Mouse (Mus musculus) C2C12 (cell line): ENCODE results near the gene Gsk3b.

Experiments
- CTCF ChIP-seq: IDR thresholded peaks from one replicate; pipeline ENCODE4 v1.5.1; 2011; ENCODE audit not compliant: control insufficient read depth, insufficient read depth, insufficient read length
- FOSL1 ChIP-seq: IDR thresholded peaks from one replicate; pipeline ENCODE4 v1.8.0; 2011; ENCODE audit warnings: mild to moderate bottlenecking, low read length; ENCODE audit not compliant: poor library complexity, insufficient read depth, severe bottlenecking
- MYOG ChIP-seq: IDR thresholded peaks from one replicate; pipeline ENCODE4 v1.6.1; 2011; ENCODE audit not compliant: control insufficient read depth, insufficient read length; ENCODE audit errors: extremely low read depth
- USF1 ChIP-seq: IDR thresholded peaks from one replicate; pipeline ENCODE4 v1.6.1; 2011; ENCODE audit warnings: low read depth, mild to moderate bottlenecking, control low read depth, moderate library complexity

- TF ChIP-seq MYOG (no peak), CTCF (no peak), FOSL1 (no peak), USF1 (no peak)
Measured at GRCm38 (mm10) chr16:38058836-38059235, 30.0 kb upstream of the Gsk3b start.
